Mouse (Mus musculus) kidney, adult 2 months (tissue): ENCODE data around the gene Cdt1.

Experiments used
- CTCF ChIP-seq: fragments of 200-500 bp; conservative IDR thresholded peaks from 2 replicates; pipeline ENCODE4 v1.5.1; 2011; ENCODE audit warnings: low read depth, mild to moderate bottlenecking, control low read depth, low read length, moderate library complexity, mixed read lengths; ENCODE audit not compliant: insufficient read depth, insufficient read length
- POLR2A ChIP-seq: fragments of 200-500 bp; IDR thresholded peaks from one replicate; pipeline ENCODE4 v1.6.1; 2011; ENCODE audit warnings: low read depth, low read length, control low read depth

- no peak for TF ChIP-seq CTCF
- TF ChIP-seq POLR2A: no peak
These were observed 11.4 kb downstream of the Cdt1 start for GRCm38 (mm10) chr8:122579196-122579595.
